Mouse (Mus musculus) spleen, adult 10 weeks (tissue): Measurements from ENCODE around the gene Mafg. TPM values are rescaled to one million over a fixed set of nuclear protein-coding genes. Genes with fewer than 3 reads are reported as not detected.

Experiments used
- polyA plus RNA-seq: library from polyadenylated mRNA; stranded (reverse); fragments of 350-450 nt; fragmentation: Illumina TruSeq; extraction: RNeasy Lipid Tissue Mini Kit (QIAGEN cat#74804); gene quantifications from one replicate; pipeline ENCODE4 v1.2.3, GENCODE M21; 2015; ENCODE audit warnings: low replicate concordance; ENCODE audit not compliant: insufficient read depth

Gene Mafg
- polyA plus RNA-seq = 22.5 TPM

DNA sequence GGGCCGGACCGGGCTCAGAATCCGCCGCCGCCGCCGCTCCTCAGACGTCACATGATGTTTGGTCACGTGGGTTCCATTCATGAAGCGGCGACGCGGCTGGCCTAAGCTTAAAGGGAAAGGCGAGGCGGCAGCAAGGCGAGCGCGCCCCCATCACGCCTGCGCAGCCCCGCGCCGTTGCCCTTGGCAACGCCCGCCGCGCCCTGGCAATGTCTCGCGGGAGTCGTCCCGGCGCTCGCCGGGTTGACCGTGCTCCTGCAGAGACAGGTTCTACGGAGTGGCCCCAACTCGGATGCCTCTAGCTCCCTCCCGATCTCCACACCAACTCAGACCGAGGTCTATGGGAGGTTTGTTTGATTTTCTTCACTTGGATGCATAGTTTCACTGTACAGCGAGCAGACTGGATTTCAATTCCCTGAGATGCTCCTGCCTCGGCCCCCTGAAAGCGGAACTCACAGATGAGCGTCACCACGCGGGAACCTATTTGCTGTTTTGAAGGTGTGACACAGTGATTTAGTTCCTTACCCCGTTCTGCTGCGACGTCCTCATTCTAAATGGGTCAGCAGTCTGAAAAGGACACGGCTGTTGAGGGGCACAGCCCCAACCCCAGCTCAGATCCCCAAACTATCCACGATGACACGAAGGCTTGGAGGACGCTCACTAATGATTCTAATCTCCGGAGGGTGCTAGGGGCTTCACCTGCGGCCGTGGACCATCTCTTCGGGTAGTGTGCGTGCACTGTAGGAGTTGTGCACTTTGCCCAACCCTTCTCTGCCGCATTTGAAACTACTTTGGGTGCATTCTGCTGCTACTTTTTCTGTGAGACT lies at the start of gene Mafg:
Gene Mafg (minus strand): TSS at position 81 of the 824 bp plus-strand sequence.

GRCm38 (mm10) chr11:120672687-120673593 lies 39.5 kb upstream of the Mafg start, which contains the start of gene Aspscr1:
Aspscr1 (plus strand) TSS chr11:120672973.

GRCm38 (mm10) chr11:120661076-120661460 lies 27.7 kb upstream of the Mafg start, which contains the start of gene Notum:
Notum (minus strand) TSS chr11:120661175.

DNA sequence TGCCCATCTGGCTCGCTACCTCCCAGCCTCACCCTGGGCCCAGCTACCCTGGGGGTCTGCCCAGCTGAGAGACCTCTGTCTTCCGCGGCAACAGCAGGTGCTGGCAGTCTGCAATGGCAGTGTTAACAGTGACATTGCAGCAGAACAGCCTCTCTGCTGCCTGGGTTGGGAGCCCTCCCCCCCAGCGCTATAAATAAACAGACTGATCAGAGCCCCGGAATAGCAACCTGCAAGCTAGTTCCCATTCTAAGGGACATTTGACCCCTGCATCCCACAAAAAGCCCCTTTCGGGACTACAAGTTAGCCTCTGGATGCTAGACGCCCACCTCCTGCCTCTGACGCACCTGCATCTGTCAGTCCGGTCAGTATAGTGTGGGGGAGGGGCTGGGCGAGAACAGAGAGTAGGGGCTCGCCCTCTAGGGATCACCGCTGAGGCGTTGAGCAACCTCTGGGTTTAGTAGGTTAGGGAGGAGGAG lies 14.6 kb upstream of the Mafg start, which contains the start of gene Myadml2:
Gene Myadml2 (minus strand): TSS at position 158 of the 476 bp plus-strand sequence.

DNA sequence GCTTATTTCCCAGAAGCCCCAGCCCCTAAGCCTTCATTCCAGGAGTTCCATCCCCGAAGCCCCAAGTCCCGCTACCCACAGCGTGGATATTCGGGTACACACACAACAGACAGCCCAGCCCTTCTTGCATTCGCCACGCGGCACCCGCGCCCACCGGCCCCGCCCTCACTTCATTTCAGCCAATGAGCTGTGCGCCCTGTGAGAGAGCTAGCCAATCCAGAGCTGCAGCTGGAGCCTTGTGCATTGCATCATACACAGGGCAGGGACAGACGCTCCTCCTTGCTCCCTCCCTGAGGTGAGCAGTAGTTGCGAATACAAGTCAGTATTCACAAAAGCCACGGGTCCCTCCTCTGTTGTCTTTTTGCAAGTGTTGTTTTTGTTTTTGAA lies 10.2 kb upstream of the Mafg start, which contains the start of gene Pycr1:
Gene Pycr1 (minus strand): TSS at position 169 of the 387 bp plus-strand sequence.

DNA sequence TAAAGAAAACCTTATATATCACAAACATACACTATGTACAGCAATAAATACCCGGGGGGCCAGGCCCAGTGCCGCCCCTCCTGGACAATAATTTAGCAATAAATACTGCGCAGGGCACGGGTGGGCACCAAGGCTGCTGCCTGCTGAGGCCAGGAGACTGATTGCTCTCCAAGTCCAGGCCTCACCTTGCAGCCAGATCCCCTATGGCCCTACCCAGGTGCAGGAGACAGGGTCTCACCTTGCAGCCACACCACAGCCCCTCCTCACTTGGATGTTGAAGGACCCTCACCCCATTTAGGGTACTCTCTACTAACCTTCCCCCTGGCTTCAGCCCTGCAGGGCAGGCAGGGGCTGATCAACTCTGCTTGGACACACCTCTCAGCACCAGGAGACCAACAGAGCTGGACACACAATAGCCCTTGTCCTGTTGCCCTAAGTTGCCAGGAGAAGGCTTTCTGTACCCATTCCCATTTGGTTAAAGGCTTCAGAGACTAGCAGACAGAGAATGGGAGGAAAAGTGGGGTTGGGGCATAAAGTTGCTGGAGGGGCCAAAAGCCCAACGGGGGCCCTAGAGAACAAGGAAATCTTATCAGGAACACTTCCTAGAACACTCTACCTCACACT lies 8.1 kb downstream of the Mafg start, which contains the start of gene Sirt7:
Gene Sirt7 (minus strand): TSS at position 89 of the 624 bp plus-strand sequence.

GRCm38 (mm10) chr11:120617519-120618112 lies 15.8 kb downstream of the Mafg start, which contains the start of gene Pcyt2:
Pcyt2 (minus strand) TSS chr11:120617936.

DNA sequence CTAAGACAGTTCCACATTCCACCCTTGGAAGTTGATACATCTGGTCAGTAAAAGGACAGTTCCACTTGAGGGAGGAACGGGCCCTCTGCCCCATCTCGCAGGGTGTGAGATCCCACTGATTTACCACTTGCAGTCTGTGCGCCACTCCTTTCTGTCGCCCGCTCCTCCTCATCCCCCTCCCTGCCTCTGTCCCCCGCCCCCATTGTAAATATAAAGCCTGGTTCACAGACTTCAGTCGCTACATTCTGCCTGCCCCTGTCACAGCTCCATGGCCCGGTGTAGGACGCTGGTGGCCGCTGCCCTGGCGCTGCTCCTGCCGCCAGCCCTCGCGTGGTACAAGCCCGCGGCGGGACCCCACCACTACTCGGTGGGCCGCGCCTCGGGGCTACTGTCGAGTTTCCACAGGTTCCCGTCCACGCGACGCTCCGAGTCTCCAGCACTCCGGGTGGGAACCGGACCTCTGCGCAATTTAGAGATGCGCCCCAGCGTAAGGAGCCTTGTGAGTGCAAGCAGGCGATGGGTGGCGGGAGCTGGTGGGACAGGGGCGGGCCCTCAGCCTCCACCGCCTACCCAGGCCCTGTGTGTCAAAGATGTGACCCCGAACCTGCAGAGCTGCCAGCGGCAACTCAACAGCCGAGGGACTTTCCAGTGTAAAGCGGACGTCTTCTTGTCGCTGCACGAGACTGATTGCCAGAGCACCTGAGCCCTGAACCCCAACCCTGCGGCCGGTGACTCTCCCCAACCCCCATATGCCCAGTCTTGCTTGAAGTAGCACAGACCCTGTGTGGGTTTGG lies 25.0 kb downstream of the Mafg start, which contains the start of gene Npb:
Gene Npb (plus strand): TSS at position 237 of the 794 bp plus-strand sequence.

DNA sequence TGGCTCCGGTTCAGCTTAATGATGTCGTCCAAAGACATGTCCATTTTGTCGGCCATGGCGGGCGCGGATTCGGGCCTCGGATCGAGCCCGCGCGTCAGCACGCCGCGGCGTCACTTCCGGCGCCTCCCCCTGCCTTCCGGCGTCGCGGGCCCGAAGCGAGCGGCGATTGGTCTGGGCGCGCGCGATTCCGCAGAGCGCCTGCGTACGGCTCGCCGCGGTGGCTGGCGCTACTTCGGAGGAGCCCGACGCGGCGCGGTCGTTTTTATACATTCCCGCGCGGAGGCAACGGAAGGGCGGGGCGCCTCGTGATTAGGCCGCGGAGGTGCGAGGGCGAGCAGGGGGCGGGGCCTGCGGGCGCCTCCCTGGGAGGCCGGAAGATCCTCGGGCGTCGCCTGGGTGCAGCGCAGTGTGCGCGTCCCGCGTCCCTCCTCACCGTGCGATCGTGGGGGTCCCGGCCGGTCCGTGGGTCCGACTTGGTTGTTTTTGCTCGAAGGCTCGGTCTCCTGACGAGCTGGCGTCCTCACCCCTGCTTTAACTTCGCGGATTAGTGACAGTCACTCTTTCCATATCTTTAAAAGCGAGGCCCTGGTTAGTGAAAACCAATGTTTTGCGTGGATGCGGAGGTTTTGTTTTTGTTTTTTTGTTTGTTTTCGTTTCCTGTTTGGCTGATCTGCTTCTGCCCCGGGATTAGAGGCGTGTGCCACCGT lies 35.0 kb downstream of the Mafg start, which contains the start of the genes Alyref and Anapc11:
Gene Alyref (minus strand): TSS at position 83 of the 707 bp plus-strand sequence.
Gene Anapc11 (plus strand): TSS at position 139 of the 707 bp plus-strand sequence.

GRCm38 (mm10) chr11:120581490-120582267 lies 51.7 kb downstream of the Mafg start, which contains the start of gene Arhgdia:
Arhgdia (minus strand) TSS chr11:120581624.

Other genes starting within 250 kb of the Mafg start
- gene Nploc4, start 195.9 kb downstream of the Mafg start, polyA plus RNA-seq = 36.3 TPM
- 2.7 TPM for gene Tspan10, start 191.0 kb downstream of the Mafg start, polyA plus RNA-seq
- 0.39 TPM for gene Pde6g, start 180.1 kb downstream of the Mafg start, polyA plus RNA-seq
- gene Oxld1, start 175.5 kb downstream of the Mafg start, polyA plus RNA-seq = 4.1 TPM
- 39.8 TPM for gene Ccdc137, start 175.5 kb downstream of the Mafg start, polyA plus RNA-seq
- gene Arl16, start 166.0 kb downstream of the Mafg start, polyA plus RNA-seq = 23.9 TPM
- 16.3 TPM for gene Mrpl12, start 149.0 kb downstream of the Mafg start, polyA plus RNA-seq
- 4.4 TPM for gene Slc25a10, start 141.8 kb downstream of the Mafg start, polyA plus RNA-seq
- not detected for gene Gcgr, start 102.9 kb downstream of the Mafg start, polyA plus RNA-seq
- 25.6 TPM for gene Mcrip1, start 83.9 kb downstream of the Mafg start, polyA plus RNA-seq
- not detected for gene Ppp1r27, start 82.5 kb downstream of the Mafg start, polyA plus RNA-seq
- 169 TPM for gene P4hb, start 60.3 kb downstream of the Mafg start, polyA plus RNA-seq
- 169 TPM for gene Arhgdia, start 52.0 kb downstream of the Mafg start, polyA plus RNA-seq
- 65.0 TPM for gene Alyref, start 35.2 kb downstream of the Mafg start, polyA plus RNA-seq
- gene Anapc11, start 35.2 kb downstream of the Mafg start, polyA plus RNA-seq = 30.2 TPM
- gene Npb, start 25.1 kb downstream of the Mafg start, polyA plus RNA-seq = not detected
- 42.1 TPM for gene Pcyt2, start 15.7 kb downstream of the Mafg start, polyA plus RNA-seq
- 70.1 TPM for gene Sirt7, start 8.4 kb downstream of the Mafg start, polyA plus RNA-seq
- gene Pycr1, start 10.2 kb upstream of the Mafg start, polyA plus RNA-seq = 1.8 TPM
- 0.73 TPM for gene Myadml2, start 14.6 kb upstream of the Mafg start, polyA plus RNA-seq
- not detected for gene Notum, start 27.6 kb upstream of the Mafg start, polyA plus RNA-seq
- gene Aspscr1, start 39.4 kb upstream of the Mafg start, polyA plus RNA-seq = 22.3 TPM
- gene Cenpx, start 80.1 kb upstream of the Mafg start, polyA plus RNA-seq = 28.0 TPM
- 10.3 TPM for gene Lrrc45, start 80.3 kb upstream of the Mafg start, polyA plus RNA-seq
- gene Rac3, start 87.9 kb upstream of the Mafg start, polyA plus RNA-seq = 1.2 TPM
- gene Dcxr, start 93.7 kb upstream of the Mafg start, polyA plus RNA-seq = 7.8 TPM
- 1.7 TPM for gene Cbr2, start 98.5 kb upstream of the Mafg start, polyA plus RNA-seq
- gene Hmga1b, start 129.2 kb upstream of the Mafg start, polyA plus RNA-seq = 0.40 TPM
- gene Rfng, start 150.6 kb upstream of the Mafg start, polyA plus RNA-seq = 9.5 TPM
- gene Gps1, start 150.7 kb upstream of the Mafg start, polyA plus RNA-seq = 50.2 TPM
- 29.3 TPM for gene Dus1l, start 162.8 kb upstream of the Mafg start, polyA plus RNA-seq
- gene Fasn, start 190.9 kb upstream of the Mafg start, polyA plus RNA-seq = 6.7 TPM